Mouse (Mus musculus): ENCODE data around the gene Btbd9. TPM values are rescaled to one million over a fixed set of nuclear protein-coding genes. Genes with fewer than 3 reads are reported as not detected.
A peak's percentile ranks its signal among the peaks of the same experiment; 100 is the strongest.

The Btbd9 gene
- total RNA-seq, 1 experiment: 28.2 TPM

DNA sequence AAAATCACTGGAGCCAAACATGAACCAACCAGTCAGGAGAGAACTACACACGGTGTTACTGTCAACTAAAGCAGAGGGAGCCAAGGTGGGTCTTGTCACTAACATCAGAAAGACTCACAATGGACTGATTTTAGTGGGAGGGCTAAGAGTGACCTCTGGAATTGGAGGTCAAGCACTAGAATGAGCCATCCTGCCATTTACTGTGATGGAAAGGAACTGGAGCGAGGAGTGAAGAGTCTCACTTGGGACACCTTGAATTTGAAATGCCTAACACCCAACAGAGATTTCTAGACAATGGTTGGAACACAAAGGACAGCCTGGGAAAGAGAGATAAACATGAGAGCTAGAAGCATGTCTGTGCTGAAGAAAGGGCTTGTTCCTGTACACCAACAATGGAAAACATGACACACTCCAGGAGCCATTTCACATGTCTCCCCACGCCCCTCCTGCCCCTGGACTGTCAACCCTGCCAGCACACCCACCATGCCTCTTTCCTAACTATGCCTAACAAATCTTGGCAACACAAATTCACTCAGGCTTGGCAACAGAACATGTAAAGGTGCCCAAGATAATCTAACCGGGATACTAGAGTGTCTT, 152.9 kb downstream of the Btbd9 start:
- DNase-seq (ENCODE audit: low read depth, low spot score): peak; percentile 12
- Histone ChIP-seq H3K9ac (ENCODE audit: insufficient read depth, low read depth, low read length, poor library complexity, severe bottlenecking) (no peak overlapping the region), H3K4me1 (ENCODE audit: control insufficient read depth in 2 of 2, insufficient read depth in 2 of 2, low read length in 2 of 2, poor library complexity in 1 of 2) (no peaks in the 10 kb centered on the region; a peak in 1 of 4 replicates), H3K36me3 (ENCODE audit: control insufficient read depth, insufficient read depth, low read length, poor library complexity, severe bottlenecking) (no peaks in the 10 kb centered on the region), H3K9me3 (ENCODE audit: control insufficient read depth, insufficient read depth, low read depth, low read length) (no peaks in the 10 kb centered on the region), H3K27ac (ENCODE audit: insufficient read depth, low read depth, low read length, poor library complexity, severe bottlenecking) (no peak overlapping the region), H3K4me3 (ENCODE audit: insufficient read depth in 1 of 2, low read depth in 1 of 2, low read length in 2 of 2, poor library complexity in 1 of 2, severe bottlenecking in 1 of 2) (no peak overlapping the region)
- TF ChIP-seq ZC3H11A (IDR thresholded peaks at IDR 0.05; ENCODE audit: borderline replicate concordance, low read depth, low read length) (no peak), ZNF384 (IDR thresholded peaks at IDR 0.05; ENCODE audit: low read depth, low read length) (no peak), HCFC1 (IDR thresholded peaks at IDR 0.05; ENCODE audit: borderline replicate concordance, insufficient read depth, low read length) (no peak), CHD2 (IDR thresholded peaks at IDR 0.05; ENCODE audit: low read depth, low read length) (no peak), MAFK (IDR thresholded peaks at IDR 0.05; ENCODE audit: insufficient read depth, low read depth, low read length) (no peak)
- in situ Hi-C loops (cut with MboI; ENCODE audit: low sequenced_read_pairs in 2 of 2, unreplicated experiment in 2 of 2): no loop called here

DNA sequence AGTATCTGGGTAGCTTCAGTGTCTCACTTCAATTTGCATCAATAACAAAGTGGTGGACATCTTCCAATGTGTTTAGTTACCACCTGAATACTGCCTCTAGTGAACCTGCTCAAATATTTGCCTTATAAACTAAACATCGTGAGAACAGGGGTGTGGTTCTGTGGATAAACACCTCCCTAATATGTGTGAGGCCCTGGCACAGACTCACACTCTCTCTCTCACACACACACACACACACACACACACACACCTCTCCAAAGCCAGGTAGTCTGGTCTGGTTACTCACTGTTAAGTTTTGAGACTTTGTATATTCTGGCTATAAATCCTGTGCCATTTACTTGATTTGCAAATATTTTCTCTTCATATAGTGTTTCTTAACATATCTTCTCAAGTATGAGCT, 154.0 kb downstream of the Btbd9 start:
- Histone ChIP-seq H3K36me3 (ENCODE audit: control insufficient read depth, insufficient read depth, low read length, poor library complexity, severe bottlenecking) (no peaks in the 10 kb centered on the region), H3K4me3 (ENCODE audit: insufficient read depth in 1 of 2, low read depth in 1 of 2, low read length in 2 of 2, poor library complexity in 1 of 2, severe bottlenecking in 1 of 2) (no peak overlapping the region), H3K9ac (ENCODE audit: insufficient read depth, low read depth, low read length, poor library complexity, severe bottlenecking) (no peak overlapping the region), H3K4me1 (ENCODE audit: control insufficient read depth in 2 of 2, insufficient read depth in 2 of 2, low read length in 2 of 2, poor library complexity in 1 of 2) (no peaks in the 10 kb centered on the region; a peak in 1 of 4 replicates), H3K9me3 (ENCODE audit: control insufficient read depth, insufficient read depth, low read depth, low read length) (no peaks in the 10 kb centered on the region), H3K27ac (ENCODE audit: insufficient read depth, low read depth, low read length, poor library complexity, severe bottlenecking) (no peak overlapping the region)
- TF ChIP-seq HCFC1 (IDR thresholded peaks at IDR 0.05; ENCODE audit: borderline replicate concordance, insufficient read depth, low read length) (no peak), ZNF384 (IDR thresholded peaks at IDR 0.05; ENCODE audit: low read depth, low read length) (no peak), MAFK (IDR thresholded peaks at IDR 0.05; ENCODE audit: insufficient read depth, low read depth, low read length) (no peak), CHD2 (IDR thresholded peaks at IDR 0.05; ENCODE audit: low read depth, low read length) (no peak), ZC3H11A (IDR thresholded peaks at IDR 0.05; ENCODE audit: borderline replicate concordance, low read depth, low read length) (no peak)
- DNase-seq (ENCODE audit: low read depth, low spot score): no peak
- in situ Hi-C loops (cut with MboI; ENCODE audit: low sequenced_read_pairs in 2 of 2, unreplicated experiment in 2 of 2): no loop called here

DNA sequence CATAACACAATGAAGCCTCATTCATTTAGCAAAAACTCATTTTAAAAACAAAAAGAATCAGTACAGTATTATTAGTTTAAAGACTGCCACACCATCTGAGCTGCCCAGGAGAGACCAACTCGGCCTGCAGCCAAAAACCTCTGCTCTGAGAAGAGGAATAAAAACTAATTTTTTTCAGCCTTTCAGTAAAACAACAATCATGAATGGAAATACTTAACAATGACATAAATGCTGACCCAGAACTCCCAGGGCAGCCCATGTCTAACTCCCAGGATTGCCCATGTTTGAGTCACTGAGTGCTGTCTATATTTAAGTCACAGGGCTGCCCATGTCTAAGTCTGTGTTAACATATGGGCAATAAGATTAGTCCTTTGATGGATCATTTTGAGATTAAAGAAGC, 155.0 kb downstream of the Btbd9 start:
- no peak overlapping the region for H3K9ac ChIP-seq (ENCODE audit: insufficient read depth, low read depth, low read length, poor library complexity, severe bottlenecking)
- DNase-seq (ENCODE audit: low read depth, low spot score): no peak
- H3K36me3 ChIP-seq (ENCODE audit: control insufficient read depth, insufficient read depth, low read length, poor library complexity, severe bottlenecking): no peaks in the 10 kb centered on the region
- in situ Hi-C loops (cut with MboI; ENCODE audit: low sequenced_read_pairs in 2 of 2, unreplicated experiment in 2 of 2): no loop called here
- no peaks in the 10 kb centered on the region for H3K9me3 ChIP-seq (ENCODE audit: control insufficient read depth, insufficient read depth, low read depth, low read length)
- no peak overlapping the region for H3K27ac ChIP-seq (ENCODE audit: insufficient read depth, low read depth, low read length, poor library complexity, severe bottlenecking)
- no peak for TF ChIP-seq MAFK (IDR thresholded peaks at IDR 0.05; ENCODE audit: insufficient read depth, low read depth, low read length)
- no peak for TF ChIP-seq ZNF384 (IDR thresholded peaks at IDR 0.05; ENCODE audit: low read depth, low read length)
- TF ChIP-seq ZC3H11A (IDR thresholded peaks at IDR 0.05; ENCODE audit: borderline replicate concordance, low read depth, low read length): no peak
- no peak for TF ChIP-seq CHD2 (IDR thresholded peaks at IDR 0.05; ENCODE audit: low read depth, low read length)
- no peak for TF ChIP-seq HCFC1 (IDR thresholded peaks at IDR 0.05; ENCODE audit: borderline replicate concordance, insufficient read depth, low read length)
- no peak overlapping the region for H3K4me3 ChIP-seq (ENCODE audit: insufficient read depth in 1 of 2, low read depth in 1 of 2, low read length in 2 of 2, poor library complexity in 1 of 2, severe bottlenecking in 1 of 2)
- no peaks in the 10 kb centered on the region; a peak in 1 of 4 replicates for H3K4me1 ChIP-seq (ENCODE audit: control insufficient read depth in 2 of 2, insufficient read depth in 2 of 2, low read length in 2 of 2, poor library complexity in 1 of 2)

DNA sequence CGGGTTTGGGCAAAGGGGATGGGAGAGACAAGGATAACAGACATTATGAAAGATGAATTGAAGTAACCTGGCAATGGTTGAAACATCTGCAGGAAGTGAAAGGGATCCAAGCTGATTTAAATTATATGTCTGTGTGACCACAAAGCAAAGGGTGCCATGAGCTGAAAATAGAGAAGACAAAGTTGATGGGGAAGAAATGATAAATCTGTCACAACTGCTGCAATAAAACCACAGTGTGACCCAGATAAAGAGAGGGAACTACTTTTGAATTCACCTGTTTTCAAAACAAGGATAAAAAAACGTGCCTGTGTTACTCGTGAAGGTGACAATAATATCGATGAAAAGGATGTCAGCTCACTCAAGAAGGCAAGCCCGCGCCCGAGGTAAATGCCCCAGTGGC, 156.8 kb downstream of the Btbd9 start:
- no peaks in the 10 kb centered on the region for H3K9me3 ChIP-seq (ENCODE audit: control insufficient read depth, insufficient read depth, low read depth, low read length)
- H3K36me3 ChIP-seq (ENCODE audit: control insufficient read depth, insufficient read depth, low read length, poor library complexity, severe bottlenecking): no peaks in the 10 kb centered on the region
- no peak overlapping the region for H3K27ac ChIP-seq (ENCODE audit: insufficient read depth, low read depth, low read length, poor library complexity, severe bottlenecking)
- H3K4me1 ChIP-seq (ENCODE audit: control insufficient read depth in 2 of 2, insufficient read depth in 2 of 2, low read length in 2 of 2, poor library complexity in 1 of 2): no peaks in the 10 kb centered on the region; a peak in 1 of 4 replicates
- no peak for DNase-seq (ENCODE audit: low read depth, low spot score)
- H3K4me3 ChIP-seq (ENCODE audit: insufficient read depth in 1 of 2, low read depth in 1 of 2, low read length in 2 of 2, poor library complexity in 1 of 2, severe bottlenecking in 1 of 2): no peak overlapping the region
- TF ChIP-seq CHD2 (IDR thresholded peaks at IDR 0.05; ENCODE audit: low read depth, low read length): no peak
- TF ChIP-seq ZNF384 (IDR thresholded peaks at IDR 0.05; ENCODE audit: low read depth, low read length): no peak
- TF ChIP-seq ZC3H11A (IDR thresholded peaks at IDR 0.05; ENCODE audit: borderline replicate concordance, low read depth, low read length): no peak
- TF ChIP-seq HCFC1 (IDR thresholded peaks at IDR 0.05; ENCODE audit: borderline replicate concordance, insufficient read depth, low read length): no peak
- no peak for TF ChIP-seq MAFK (IDR thresholded peaks at IDR 0.05; ENCODE audit: insufficient read depth, low read depth, low read length)
- in situ Hi-C loops (cut with MboI; ENCODE audit: low sequenced_read_pairs in 2 of 2, unreplicated experiment in 2 of 2): no loop called here
- H3K9ac ChIP-seq (ENCODE audit: insufficient read depth, low read depth, low read length, poor library complexity, severe bottlenecking): no peak overlapping the region
